Mouse (Mus musculus) left cerebral cortex, postnatal 10 days (tissue): ENCODE measurements at regions not wholly inside any gene's neighbourhood (a gene's known extent, or its start where the extent isn't known, plus 50 kb on each side); places are given as distances from the start of the nearest gene placed in this dataset.

Experiments used
- DNase-seq, 2 experiments: peaks; one replicate each; pipeline ENCODE4 v3.0.0; 2021 to 2022; ENCODE audit warnings: low spot score in 2 of 2, mixed read lengths in 1 of 2; ENCODE audit errors: extremely low spot score in 1 of 2
- intact Hi-C: fragments of 180-260 bp; cut with DNase I; formaldehyde crosslinking; loops from one replicate; pipeline ENCODE4 v1.15.1; 2025

DNA sequence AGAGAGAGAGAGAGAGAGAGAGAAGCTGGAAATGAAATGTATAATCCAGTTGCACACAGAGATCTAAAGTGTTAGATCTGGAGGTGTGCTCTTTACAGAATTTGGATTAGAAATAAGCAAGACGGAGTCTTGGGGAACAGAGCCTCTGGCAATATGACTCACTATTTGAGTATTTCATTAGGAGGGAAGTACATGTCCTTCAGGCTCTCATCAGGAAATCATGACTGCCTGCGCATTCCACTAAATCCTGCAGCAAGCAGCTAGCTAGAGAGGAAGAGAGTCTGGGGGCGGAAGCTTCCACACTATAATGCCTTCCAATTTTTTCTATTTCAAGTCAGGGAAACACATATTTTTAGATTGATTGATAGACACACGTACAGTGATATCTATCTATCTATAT, 58.1 kb upstream of the Efna5 start:
- intact Hi-C loops = no loop called here
- no peak for DNase-seq
